Mouse (Mus musculus): Measurements from ENCODE around the gene Stx16. TPM values are rescaled to one million over a fixed set of nuclear protein-coding genes. Genes with fewer than 3 reads are reported as not detected.
A peak's percentile ranks its signal among the peaks of the same experiment; 100 is the strongest.

The Stx16 gene
- polyA plus RNA-seq, 1 experiment from 2014 or later = 21.3 TPM

GRCm38 (mm10) chr2:174073156-174073790 lies 2.8 kb upstream of the Stx16 start:
- Histone ChIP-seq H3K27ac (ENCODE audit: low read length) (no peak overlapping the region), H3K27me3 (replicated peaks; ENCODE audit: control insufficient read depth, insufficient read depth, low read length) (no peaks in the 10 kb centered on the region), H3K9me3 (ENCODE audit: control insufficient read depth, low read length) (no peaks in the 10 kb centered on the region), H3K36me3 (ENCODE audit: control insufficient read depth, insufficient read depth) (no peaks in the 10 kb centered on the region), H3K4me2 (ENCODE audit: low read length) (no peak overlapping the region), H3K9ac (replicated peaks; ENCODE audit: low read depth, low read length) (no peak overlapping the region), H3K4me1 (replicated peaks; ENCODE audit: control insufficient read depth, insufficient read depth, low read length) (peaks cover 29% of the 10 kb centered on the region), H3K4me3 (replicated peaks; ENCODE audit: low read length) (no peak overlapping the region)
- ATAC-seq = no peak
- WGBS = 84% methylated on average over 5 of the region's 5 CpGs

GRCm38 (mm10) chr2:174074621-174075020 lies 1.5 kb upstream of the Stx16 start:
- H3K27ac ChIP-seq (ENCODE audit: low read length) = peak overlapping the region; percentile 67
- peak overlapping the region; percentile 70 for H3K4me3 ChIP-seq (replicated peaks; ENCODE audit: low read length)
- H3K9me3 ChIP-seq (ENCODE audit: control insufficient read depth, low read length) = no peaks in the 10 kb centered on the region
- peaks cover 30% of the 10 kb centered on the region for H3K4me1 ChIP-seq (replicated peaks; ENCODE audit: control insufficient read depth, insufficient read depth, low read length)
- peak overlapping the region; percentile 73 for H3K9ac ChIP-seq (replicated peaks; ENCODE audit: low read depth, low read length)
- 0% methylated on average over 9 of the region's 13 CpGs for WGBS
- peak overlapping the region; percentile 91 for H3K4me2 ChIP-seq (ENCODE audit: low read length)
- no peaks in the 10 kb centered on the region for H3K36me3 ChIP-seq (ENCODE audit: control insufficient read depth, insufficient read depth)
- H3K27me3 ChIP-seq (replicated peaks; ENCODE audit: control insufficient read depth, insufficient read depth, low read length) = no peaks in the 10 kb centered on the region
- ATAC-seq = peak; percentile 9; the same call in 1 of the 2 replicates

- WGBS = 1% methylated on average over 22 of the region's 22 CpGs
- Histone ChIP-seq H3K9me3 (ENCODE audit: control insufficient read depth, low read length) (no peaks in the 10 kb centered on the region), H3K27me3 (replicated peaks; ENCODE audit: control insufficient read depth, insufficient read depth, low read length) (no peaks in the 10 kb centered on the region), H3K4me3 (replicated peaks; ENCODE audit: low read length) (peak overlapping the region; percentile 70), H3K4me1 (replicated peaks; ENCODE audit: control insufficient read depth, insufficient read depth, low read length) (peaks cover 30% of the 10 kb centered on the region), H3K4me2 (ENCODE audit: low read length) (peak overlapping the region; percentile 91), H3K9ac (replicated peaks; ENCODE audit: low read depth, low read length) (peak overlapping the region; percentile 73), H3K36me3 (ENCODE audit: control insufficient read depth, insufficient read depth) (no peaks in the 10 kb centered on the region), H3K27ac (ENCODE audit: low read length) (peak overlapping the region; percentile 67)
- no peak for ATAC-seq
These were observed 987 bp upstream of the Stx16 start for GRCm38 (mm10) chr2:174075072-174075570.

GRCm38 (mm10) chr2:174076433-174076824 lies 321 bp downstream of the Stx16 start:
- Histone ChIP-seq H3K27ac (ENCODE audit: low read length) (peak overlapping the region; percentile 67), H3K27me3 (replicated peaks; ENCODE audit: control insufficient read depth, insufficient read depth, low read length) (no peaks in the 10 kb centered on the region), H3K9me3 (ENCODE audit: control insufficient read depth, low read length) (no peaks in the 10 kb centered on the region), H3K4me2 (ENCODE audit: low read length) (peak overlapping the region; percentile 91), H3K4me1 (replicated peaks; ENCODE audit: control insufficient read depth, insufficient read depth, low read length) (peaks cover 35% of the 10 kb centered on the region), H3K36me3 (ENCODE audit: control insufficient read depth, insufficient read depth) (no peaks in the 10 kb centered on the region), H3K9ac (replicated peaks; ENCODE audit: low read depth, low read length) (peak overlapping the region; percentile 68), H3K4me3 (replicated peaks; ENCODE audit: low read length) (peak overlapping the region; percentile 70)
- WGBS = under 1% methylated on average over 22 of the region's 22 CpGs
- peak; percentile 73 for ATAC-seq

- H3K4me1 ChIP-seq (replicated peaks; ENCODE audit: control insufficient read depth, insufficient read depth, low read length) = peaks cover 35% of the 10 kb centered on the region
- H3K4me3 ChIP-seq (replicated peaks; ENCODE audit: low read length) = peak overlapping the region; percentile 70
- ATAC-seq = no peak
- H3K9me3 ChIP-seq (ENCODE audit: control insufficient read depth, low read length) = no peaks in the 10 kb centered on the region
- under 1% methylated on average over 19 of the region's 19 CpGs for WGBS
- H3K27me3 ChIP-seq (replicated peaks; ENCODE audit: control insufficient read depth, insufficient read depth, low read length) = no peaks in the 10 kb centered on the region
- H3K4me2 ChIP-seq (ENCODE audit: low read length) = peak overlapping the region; percentile 91
- H3K36me3 ChIP-seq (ENCODE audit: control insufficient read depth, insufficient read depth) = no peaks in the 10 kb centered on the region
- H3K27ac ChIP-seq (ENCODE audit: low read length) = peak overlapping the region; percentile 67
- H3K9ac ChIP-seq (replicated peaks; ENCODE audit: low read depth, low read length) = peak overlapping the region; percentile 68
These were observed 1.0 kb downstream of the Stx16 start for GRCm38 (mm10) chr2:174077004-174077695.

GRCm38 (mm10) chr2:174077776-174078338 lies 1.7 kb downstream of the Stx16 start:
- no peaks in the 10 kb centered on the region for H3K9me3 ChIP-seq (ENCODE audit: control insufficient read depth, low read length)
- no peaks in the 10 kb centered on the region for H3K27me3 ChIP-seq (replicated peaks; ENCODE audit: control insufficient read depth, insufficient read depth, low read length)
- peak overlapping the region; percentile 68 for H3K9ac ChIP-seq (replicated peaks; ENCODE audit: low read depth, low read length)
- no peak for ATAC-seq
- H3K36me3 ChIP-seq (ENCODE audit: control insufficient read depth, insufficient read depth) = no peaks in the 10 kb centered on the region
- H3K27ac ChIP-seq (ENCODE audit: low read length) = no peak overlapping the region
- peaks cover 35% of the 10 kb centered on the region for H3K4me1 ChIP-seq (replicated peaks; ENCODE audit: control insufficient read depth, insufficient read depth, low read length)
- 4% methylated on average over 11 of the region's 11 CpGs for WGBS
- peak overlapping the region; percentile 70 for H3K4me3 ChIP-seq (replicated peaks; ENCODE audit: low read length)
- H3K4me2 ChIP-seq (ENCODE audit: low read length) = peak overlapping the region; percentile 91

- H3K4me1 ChIP-seq (replicated peaks; ENCODE audit: control insufficient read depth, insufficient read depth, low read length) = peaks cover 19% of the 10 kb centered on the region
- no peaks in the 10 kb centered on the region for H3K27me3 ChIP-seq (replicated peaks; ENCODE audit: control insufficient read depth, insufficient read depth, low read length)
- no peak overlapping the region for H3K27ac ChIP-seq (ENCODE audit: low read length)
- no peaks in the 10 kb centered on the region for H3K9me3 ChIP-seq (ENCODE audit: control insufficient read depth, low read length)
- H3K9ac ChIP-seq (replicated peaks; ENCODE audit: low read depth, low read length) = no peak overlapping the region
- H3K4me3 ChIP-seq (replicated peaks; ENCODE audit: low read length) = no peak overlapping the region
- H3K36me3 ChIP-seq (ENCODE audit: control insufficient read depth, insufficient read depth) = no peaks in the 10 kb centered on the region
- 87% methylated on average over 5 of the region's 5 CpGs for WGBS
- ATAC-seq = no peak
- H3K4me2 ChIP-seq (ENCODE audit: low read length) = no peak overlapping the region
These were observed 5.7 kb downstream of the Stx16 start for GRCm38 (mm10) chr2:174081833-174082232.

- Histone ChIP-seq H3K9ac (replicated peaks; ENCODE audit: low read depth, low read length) (no peak overlapping the region), H3K4me1 (replicated peaks; ENCODE audit: control insufficient read depth, insufficient read depth, low read length) (peaks cover 14% of the 10 kb centered on the region), H3K4me2 (ENCODE audit: low read length) (no peak overlapping the region), H3K27me3 (replicated peaks; ENCODE audit: control insufficient read depth, insufficient read depth, low read length) (no peaks in the 10 kb centered on the region), H3K9me3 (ENCODE audit: control insufficient read depth, low read length) (no peaks in the 10 kb centered on the region), H3K4me3 (replicated peaks; ENCODE audit: low read length) (no peak overlapping the region), H3K27ac (ENCODE audit: low read length) (no peak overlapping the region), H3K36me3 (ENCODE audit: control insufficient read depth, insufficient read depth) (no peaks in the 10 kb centered on the region)
- WGBS = 83% methylated on average over 3 of the region's 3 CpGs
- ATAC-seq = no peak
These were observed 6.3 kb downstream of the Stx16 start for GRCm38 (mm10) chr2:174082380-174082918.

- no peak overlapping the region for H3K9ac ChIP-seq (replicated peaks; ENCODE audit: low read depth, low read length)
- no peak overlapping the region for H3K4me3 ChIP-seq (replicated peaks; ENCODE audit: low read length)
- no peaks in the 10 kb centered on the region for H3K27me3 ChIP-seq (replicated peaks; ENCODE audit: control insufficient read depth, insufficient read depth, low read length)
- H3K36me3 ChIP-seq (ENCODE audit: control insufficient read depth, insufficient read depth) = peaks cover 5% of the 10 kb centered on the region; the same call in 1 of the 2 replicates
- H3K4me2 ChIP-seq (ENCODE audit: low read length) = no peak overlapping the region
- ATAC-seq = no peak
- no peaks in the 10 kb centered on the region for H3K9me3 ChIP-seq (ENCODE audit: control insufficient read depth, low read length)
- no peaks in the 10 kb centered on the region for H3K4me1 ChIP-seq (replicated peaks; ENCODE audit: control insufficient read depth, insufficient read depth, low read length)
- 93% methylated on average over 3 of the region's 3 CpGs for WGBS
- no peak overlapping the region for H3K27ac ChIP-seq (ENCODE audit: low read length)
These were observed 19.0 kb downstream of the Stx16 start for GRCm38 (mm10) chr2:174095086-174095485.

Measured in forebrain, embryonic 16.5 days (tissue).